Mouse (Mus musculus) intestine, postnatal 0 days (tissue): ENCODE measurements around the gene Gan. TPM values are rescaled to one million over a fixed set of nuclear protein-coding genes. Genes with fewer than 3 reads are reported as not detected.

Source experiments
- ATAC-seq: fragments of 200-750 bp; cut with Nextera tagmentation; 2 replicates; pipeline ENCODE4 v1.8.0; 2017; ENCODE audit warnings: mild to moderate bottlenecking, moderate TSS enrichment, moderate library complexity
- H3K27ac ChIP-seq: fragments of 300-500 bp; sonication (generic); 2 replicates; pipeline ENCODE4 v1.5.1; 2014; ENCODE audit warnings: mild to moderate bottlenecking, low read depth, low read length, moderate library complexity
- H3K27me3 ChIP-seq: fragments of 300-500 bp; sonication (generic); replicated peaks from 2 replicates; pipeline ENCODE4 v1.6.1; 2014; ENCODE audit warnings: low read length, mixed read lengths; ENCODE audit not compliant: control insufficient read depth, insufficient read depth
- H3K36me3 ChIP-seq: fragments of 300-500 bp; sonication (generic); 2 replicates; pipeline ENCODE4 v1.6.1; 2014; ENCODE audit warnings: mild to moderate bottlenecking, moderate library complexity; ENCODE audit not compliant: control insufficient read depth, insufficient read depth
- H3K4me1 ChIP-seq: fragments of 300-500 bp; sonication (generic); replicated peaks from 2 replicates; pipeline ENCODE4 v1.6.1; 2014; ENCODE audit warnings: antibody characterized with exemption, low read length, mixed read lengths; ENCODE audit not compliant: control insufficient read depth, insufficient read depth
- H3K4me2 ChIP-seq: fragments of 300-500 bp; sonication (generic); replicated peaks from 2 replicates; pipeline ENCODE4 v1.6.1; 2014; ENCODE audit warnings: low read depth, mild to moderate bottlenecking, moderate library complexity
- H3K4me3 ChIP-seq: fragments of 300-500 bp; sonication (generic); 2 replicates; pipeline ENCODE4 v1.5.1; 2014; ENCODE audit warnings: low read depth, low read length
- H3K9ac ChIP-seq: fragments of 300-500 bp; sonication (generic); 2 replicates; pipeline ENCODE4 v1.6.1; 2014; ENCODE audit warnings: mild to moderate bottlenecking, low read depth, low read length
- H3K9me3 ChIP-seq: fragments of 300-500 bp; sonication (generic); 2 replicates; pipeline ENCODE4 v1.6.1; 2016; ENCODE audit warnings: mixed run types; ENCODE audit not compliant: control insufficient read depth
- CTCF ChIP-seq: sonication (generic); IDR thresholded peaks from 2 replicates; pipeline ENCODE4 v1.5.1; 2016; ENCODE audit warnings: low read depth, mild to moderate bottlenecking, control low read depth, antibody characterized with exemption, moderate library complexity
- WGBS: fragments of 180-500 bp; shearing (Covaris S2); extraction: QIAGEN DNeasy Blood & Tissue Kit; methylation state at CpG from one replicate; pipeline ENCODE4 v1.1.7; 2014; 5-methylcytosine and 5-hydroxymethylcytosine counted together
- polyA plus RNA-seq: library from polyadenylated mRNA; unstranded; fragments of >200 nt; fragmentation: Nextera tagmentation; extraction: Ambion mirVana; gene quantifications from 2 replicates; pipeline ENCODE4 v1.2.1, GENCODE M21; 2015

Gan gene
- polyA plus RNA-seq, 1 experiment from 2014 or later = 1.1 TPM

DNA sequence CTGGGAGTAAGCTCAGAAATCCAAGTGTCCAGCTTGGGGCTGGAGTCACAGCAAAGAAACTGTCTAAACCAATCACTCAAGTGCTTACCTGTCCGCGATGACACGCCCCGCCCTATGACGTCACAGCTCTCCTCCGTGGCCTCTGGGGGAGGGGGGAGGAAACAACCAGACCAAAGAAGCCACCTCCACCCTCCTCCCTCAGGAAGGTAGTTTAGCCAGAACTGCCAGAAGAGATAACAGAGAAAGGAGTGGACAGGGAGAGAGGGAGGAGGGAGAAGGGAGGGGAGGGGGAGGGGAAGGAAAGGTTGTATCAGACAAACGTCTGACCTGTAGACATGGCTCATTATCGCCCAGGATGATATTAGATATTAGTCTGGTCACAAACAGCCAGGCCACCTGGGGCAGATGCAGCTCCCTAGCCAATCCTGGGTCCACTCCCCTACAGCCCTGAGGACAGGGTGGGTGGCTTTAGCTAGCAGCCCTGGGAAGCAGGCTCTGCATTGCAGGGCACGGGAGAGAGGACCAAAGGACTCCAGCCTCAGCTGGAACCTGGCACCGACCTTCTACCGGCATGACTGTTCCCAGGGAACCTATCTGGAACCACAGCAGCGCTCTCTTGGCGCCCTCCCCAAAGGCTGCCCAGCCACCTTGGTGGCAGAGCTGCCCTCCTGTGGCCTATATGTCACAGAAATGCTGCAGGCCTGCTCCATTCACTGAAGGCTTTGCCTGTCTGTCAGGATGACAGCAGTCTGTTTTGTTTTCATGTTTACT is 42.1 kb upstream of the Gan start:
- Histone ChIP-seq H3K36me3 (no peaks in the 10 kb centered on the region), H3K4me2 (peak overlapping the region; percentile 50), H3K4me1 (no peaks in the 10 kb centered on the region), H3K9me3 (no peaks in the 10 kb centered on the region), H3K27me3 (no peaks in the 10 kb centered on the region), H3K27ac (peak overlapping the region; percentile 92), H3K4me3 (no peak overlapping the region), H3K9ac (no peak overlapping the region)
- TF ChIP-seq CTCF = peak; percentile 55
- peak; percentile 84 for ATAC-seq
- 9% methylated on average over 13 of the region's 13 CpGs for WGBS

DNA sequence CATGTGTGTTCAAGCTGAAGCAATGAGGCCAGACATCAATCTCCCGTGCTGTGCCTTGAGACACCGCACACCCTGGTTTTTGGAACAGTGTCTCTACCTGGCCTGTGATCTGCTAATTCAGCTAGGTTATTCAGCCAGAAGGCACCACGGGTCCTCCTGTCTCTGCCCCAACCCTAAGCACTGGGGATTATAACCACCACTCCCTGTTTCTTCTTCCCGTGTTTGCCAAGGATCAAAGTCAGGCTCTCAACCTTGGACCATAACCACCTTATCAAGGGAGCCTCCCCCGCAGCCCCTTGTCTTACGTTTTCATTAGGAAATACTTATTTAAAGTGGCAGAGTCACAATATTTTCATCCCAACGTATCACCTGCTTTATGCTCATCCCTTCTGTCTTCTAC is 41.4 kb upstream of the Gan start:
- peak; percentile 68 for ATAC-seq
- WGBS = 40% methylated on average over 7 of the region's 7 CpGs
- H3K36me3 ChIP-seq = no peaks in the 10 kb centered on the region
- H3K9me3 ChIP-seq = no peaks in the 10 kb centered on the region
- no peak for TF ChIP-seq CTCF
- no peaks in the 10 kb centered on the region; the same call in 1 of the 2 replicates for H3K4me1 ChIP-seq
- H3K4me2 ChIP-seq = peak overlapping the region; percentile 50
- H3K27ac ChIP-seq = peak overlapping the region; percentile 92
- no peak overlapping the region for H3K9ac ChIP-seq
- no peaks in the 10 kb centered on the region for H3K27me3 ChIP-seq
- no peak overlapping the region for H3K4me3 ChIP-seq

DNA sequence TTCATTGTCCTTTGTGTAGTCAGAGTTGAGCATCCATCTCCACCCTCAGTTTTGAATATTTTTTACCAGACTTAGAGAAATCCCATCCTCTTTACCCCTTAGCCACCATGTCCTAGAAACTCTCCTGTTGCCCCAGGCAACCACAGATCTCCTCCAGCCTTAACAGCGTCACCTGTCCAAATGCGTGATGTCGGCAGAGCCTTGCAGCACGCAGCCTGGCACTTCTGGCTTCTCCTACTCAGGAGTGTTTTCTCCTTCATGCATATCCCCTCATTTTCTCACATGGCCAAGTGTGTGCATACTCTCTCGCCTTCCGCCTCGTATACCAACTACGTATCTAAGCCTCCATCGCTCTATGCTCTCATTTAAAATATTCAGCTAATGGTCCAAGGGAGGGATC is 39.5 kb upstream of the Gan start:
- Histone ChIP-seq H3K27ac (no peak overlapping the region), H3K27me3 (no peaks in the 10 kb centered on the region), H3K36me3 (no peaks in the 10 kb centered on the region), H3K4me2 (no peak overlapping the region), H3K4me1 (no peaks in the 10 kb centered on the region; the same call in 1 of the 2 replicates), H3K9ac (no peak overlapping the region), H3K4me3 (no peak overlapping the region), H3K9me3 (no peaks in the 10 kb centered on the region)
- WGBS = 89% methylated on average over 9 of the region's 9 CpGs
- no peak for TF ChIP-seq CTCF
- no peak for ATAC-seq

DNA sequence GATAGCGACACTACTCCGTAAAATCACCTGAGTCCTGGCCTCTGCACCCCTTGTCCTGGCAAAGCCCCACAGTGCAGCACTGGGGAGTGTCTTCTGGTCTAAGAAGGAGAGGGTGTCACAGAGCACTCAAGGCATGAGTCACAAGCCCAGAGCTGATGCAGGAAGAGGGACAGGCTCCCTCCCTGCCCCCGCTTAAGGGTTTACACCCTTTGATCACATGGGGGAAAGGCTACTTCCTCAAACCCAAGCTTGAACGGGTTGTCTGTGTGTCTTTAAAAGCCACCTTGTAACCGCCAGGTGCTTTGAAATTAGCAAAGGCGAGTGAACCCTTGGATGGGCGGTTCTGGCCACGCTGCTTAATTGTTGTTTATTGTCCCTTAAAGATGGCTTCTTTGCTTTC is 36.7 kb upstream of the Gan start:
- H3K27me3 ChIP-seq = no peaks in the 10 kb centered on the region
- no peaks in the 10 kb centered on the region for H3K36me3 ChIP-seq
- H3K4me1 ChIP-seq = no peaks in the 10 kb centered on the region; the same call in 1 of the 2 replicates
- H3K4me3 ChIP-seq = no peak overlapping the region
- no peaks in the 10 kb centered on the region for H3K9me3 ChIP-seq
- H3K4me2 ChIP-seq = peak overlapping the region; percentile 24; the same call in 1 of the 2 replicates
- H3K9ac ChIP-seq = no peak overlapping the region
- no peak for TF ChIP-seq CTCF
- peak; percentile 83 for ATAC-seq
- peak overlapping the region; percentile 62 for H3K27ac ChIP-seq
- 31% methylated on average over 8 of the region's 8 CpGs for WGBS

DNA sequence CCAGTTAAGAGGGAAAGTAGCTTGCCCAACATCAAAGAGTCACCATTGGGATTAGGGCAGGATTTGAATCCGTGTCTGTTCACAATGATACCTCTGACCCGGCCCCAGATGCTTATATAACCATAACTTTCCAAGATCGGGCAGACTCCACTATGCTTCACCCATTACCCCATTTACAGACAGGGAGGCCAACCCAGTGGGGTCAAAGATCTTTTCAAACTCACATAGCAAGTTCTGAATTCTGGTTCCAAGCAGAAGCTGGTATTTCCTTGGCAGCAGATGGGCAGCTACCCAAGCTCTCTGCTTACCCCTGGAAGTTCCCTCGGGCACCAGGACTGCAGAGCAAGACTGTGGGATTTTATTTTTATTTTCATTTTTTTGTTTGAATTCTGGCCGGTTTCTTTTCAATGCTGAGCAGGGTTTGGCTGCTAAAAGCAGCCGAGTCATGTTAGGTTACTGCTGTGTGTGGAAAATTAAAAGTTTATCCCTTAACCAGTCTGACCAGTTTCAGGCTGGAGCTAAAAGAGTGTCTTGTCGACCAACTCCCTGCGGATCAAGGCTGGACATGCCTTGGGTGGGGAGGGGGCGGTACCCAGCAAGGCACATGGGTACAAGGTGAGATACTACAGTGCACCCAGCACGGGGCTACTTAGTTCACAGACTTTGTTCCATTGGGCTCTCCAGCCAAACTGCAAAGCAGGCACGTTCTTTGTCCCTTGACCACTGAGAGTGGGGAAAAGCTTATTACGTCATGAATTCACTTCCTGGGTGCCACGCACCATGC is 33.9 kb upstream of the Gan start:
- Histone ChIP-seq H3K4me3 (no peak overlapping the region), H3K4me2 (peak overlapping the region; percentile 28), H3K4me1 (no peaks in the 10 kb centered on the region; the same call in 1 of the 2 replicates), H3K27ac (peak overlapping the region; percentile 54), H3K27me3 (no peaks in the 10 kb centered on the region), H3K9ac (no peak overlapping the region; the same call in 1 of the 2 replicates), H3K36me3 (no peaks in the 10 kb centered on the region), H3K9me3 (no peaks in the 10 kb centered on the region)
- 31% methylated on average over 13 of the region's 13 CpGs for WGBS
- no peak for TF ChIP-seq CTCF
- peak; percentile 59 for ATAC-seq

DNA sequence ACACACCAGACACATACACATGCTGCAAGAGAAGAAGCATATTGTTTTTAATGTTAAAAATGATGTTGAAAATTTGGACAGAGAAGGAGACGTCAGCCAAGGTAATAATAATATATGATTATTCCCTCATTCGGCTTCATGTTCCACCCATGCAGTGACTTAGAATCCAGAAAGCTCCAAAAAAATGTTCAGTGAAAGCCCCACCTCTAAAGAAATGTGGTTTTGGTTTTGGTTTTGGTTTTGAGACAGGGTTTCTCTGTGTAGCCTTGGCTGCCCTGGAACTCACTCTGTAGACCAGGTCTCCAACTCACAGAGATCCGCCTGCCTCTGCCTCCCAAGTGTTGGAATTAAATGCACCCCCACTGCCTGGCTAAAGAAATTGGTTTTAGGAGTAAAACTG is 32.1 kb upstream of the Gan start:
- WGBS = 90% methylated on average over 3 of the region's 3 CpGs
- no peak for TF ChIP-seq CTCF
- no peak for ATAC-seq
- no peak overlapping the region for H3K4me3 ChIP-seq
- no peak overlapping the region for H3K4me2 ChIP-seq
- H3K9me3 ChIP-seq = no peaks in the 10 kb centered on the region
- no peak overlapping the region for H3K27ac ChIP-seq
- no peak overlapping the region for H3K9ac ChIP-seq
- H3K27me3 ChIP-seq = no peaks in the 10 kb centered on the region
- H3K4me1 ChIP-seq = no peaks in the 10 kb centered on the region; the same call in 1 of the 2 replicates
- H3K36me3 ChIP-seq = no peaks in the 10 kb centered on the region
